In genomic region chr6:15720461-15720817, GRCm38 (mm10) we compare ENCODE assay signal across 8 mouse cellular contexts. TPM values are rescaled to one million over a fixed set of nuclear protein-coding genes. Genes with fewer than 3 reads are reported as not detected.
DNase-seq lines count a peak whose midpoint lies in the region; ATAC-seq and TF ChIP-seq lines count a peak whose summit lies in the region.

Gene Mdfic, plus strand, starts transcription at chr6:15720661.

- intact Hi-C loops in heart, postnatal 14 days (cut with DNase I), result loop anchor here (2.0 kb wide), 1 partner anchor 70 kb away; no protein-coding TSS in a partner anchor

- H3K4me3 ChIP-seq in C2C12 (ENCODE audit: insufficient read depth, poor library complexity, severe bottlenecking), result peak within 1 kb of the TSS; percentile 60
- peak within 1 kb of the TSS; percentile 66 for H3K4me3 ChIP-seq in forebrain, embryonic 12.5 days (replicated peaks)
- peak within 1 kb of the TSS; percentile 95 for H3K4me3 ChIP-seq in megakaryocyte, embryonic 14.5 days (replicated peaks)
- H3K4me3 ChIP-seq in stomach, embryonic 16.5 days (replicated peaks; ENCODE audit: low read length), result peak within 1 kb of the TSS; percentile 74

- POLR2A ChIA-PET in Patski (lab: Charles Lee), result no interaction called here

- CTCF ChIA-PET in Patski (lab: Charles Lee), result interaction anchor here (0.9 kb wide), 1 partner anchor 69 kb away, joined by 3 read pairs; no protein-coding TSS in a partner anchor

- H3K9ac ChIP-seq in forebrain, embryonic 12.5 days, result peak within 1 kb of the TSS; percentile 69
- H3K9ac ChIP-seq in stomach, embryonic 16.5 days (ENCODE audit: low read length), result peak within 1 kb of the TSS; percentile 95

- H3K36me3 ChIP-seq in C2C12 (ENCODE audit: control insufficient read depth, insufficient read depth), result no peaks in the 10 kb centered on the region
- H3K36me3 ChIP-seq in forebrain, embryonic 12.5 days (replicated peaks), result no peaks in the 10 kb centered on the region
- H3K36me3 ChIP-seq in megakaryocyte, embryonic 14.5 days (replicated peaks; ENCODE audit: low read length), result no peaks in the 10 kb centered on the region
- no peaks in the 10 kb centered on the region for H3K36me3 ChIP-seq in stomach, embryonic 16.5 days (ENCODE audit: control insufficient read depth, insufficient read depth, low read length)

- H3ac ChIP-seq in C2C12 (ENCODE audit: control insufficient read depth, insufficient read length, low read depth), result peak within 1 kb of the TSS; percentile 97

- H3K4me1 ChIP-seq in forebrain, embryonic 12.5 days, result peaks cover 2% of the 10 kb centered on the region
- peaks cover 13% of the 10 kb centered on the region for H3K4me1 ChIP-seq in megakaryocyte, embryonic 14.5 days
- peaks cover 11% of the 10 kb centered on the region for H3K4me1 ChIP-seq in stomach, embryonic 16.5 days (ENCODE audit: control insufficient read depth, insufficient read depth, low read length)

- in situ Hi-C loops in Patski (cut with MboI; ENCODE audit: low pct_unique_long_range_greater_than_20kb), result no loop called here

- under 1% methylated on average over 16 of the region's 16 CpGs for WGBS in forebrain, embryonic 12.5 days
- under 1% methylated on average over 16 of the region's 16 CpGs for WGBS in stomach, embryonic 16.5 days

- peak; percentile 33 for ATAC-seq in Patski
- ATAC-seq in forebrain, embryonic 12.5 days (ENCODE audit: low FRiP score), result peak; percentile 59
- ATAC-seq in stomach, embryonic 16.5 days (ENCODE audit: insufficient read depth, low FRiP score), result peak; percentile 64

- H3K27ac ChIP-seq in forebrain, embryonic 12.5 days, result peak within 1 kb of the TSS; percentile 14; the same call in 1 of the 2 replicates
- H3K27ac ChIP-seq in stomach, embryonic 16.5 days (ENCODE audit: low read length), result peak within 1 kb of the TSS; percentile 92

- peaks cover 46% of the 10 kb centered on the region for H3K79me2 ChIP-seq in C2C12 (ENCODE audit: control insufficient read depth, insufficient read depth)

- no peak for DNase-seq in Patski (ENCODE audit: low read depth, low spot score)
- DNase-seq in heart, postnatal 14 days, result peak; percentile 77 to 82
- peak; percentile 70 to 81 for DNase-seq in kidney, postnatal 36 days
- DNase-seq in cerebellum, adult 11 months, result no peak

- peak within 1 kb of the TSS; percentile 93 for H3K4me2 ChIP-seq in forebrain, embryonic 12.5 days
- H3K4me2 ChIP-seq in stomach, embryonic 16.5 days (ENCODE audit: low read depth, low read length), result peak within 1 kb of the TSS; percentile 74

- H3K9me3 ChIP-seq in forebrain, embryonic 12.5 days, result no peaks in the 10 kb centered on the region
- H3K9me3 ChIP-seq in megakaryocyte, embryonic 14.5 days, result no peaks in the 10 kb centered on the region
- H3K9me3 ChIP-seq in stomach, embryonic 16.5 days (replicated peaks; ENCODE audit: control insufficient read depth, low read length), result no peaks in the 10 kb centered on the region

- peaks cover 24% of the 10 kb centered on the region for H3K79me3 ChIP-seq in C2C12 (ENCODE audit: low read depth)

- no peak for TF ChIP-seq CTCF in C2C12 (IDR thresholded peaks at IDR 0.05; ENCODE audit: control insufficient read depth, insufficient read depth, insufficient read length)
- TF ChIP-seq CTCF in Patski (IDR thresholded peaks at IDR 0.05), result no peak

- H3K27me3 ChIP-seq in C2C12 (ENCODE audit: control insufficient read depth, insufficient read depth, insufficient read length), result no peaks in the 10 kb centered on the region
- no peaks in the 10 kb centered on the region for H3K27me3 ChIP-seq in Patski
- peaks cover 13% of the 10 kb centered on the region for H3K27me3 ChIP-seq in forebrain, embryonic 12.5 days
- H3K27me3 ChIP-seq in megakaryocyte, embryonic 14.5 days (replicated peaks), result peaks cover 19% of the 10 kb centered on the region
- no peaks in the 10 kb centered on the region for H3K27me3 ChIP-seq in stomach, embryonic 16.5 days (ENCODE audit: control insufficient read depth, insufficient read depth, low read length)

TF ChIP-seq in C2C12, 6 proteins besides CTCF, POLR2A, EP300 and RAD21:
- TF ChIP-seq MYOD1 (IDR thresholded peaks at IDR 0.05; ENCODE audit: control insufficient read depth, insufficient read length, low read depth) (no peak), FOSL1 (IDR thresholded peaks at IDR 0.05; ENCODE audit: insufficient read depth, low read length, poor library complexity, severe bottlenecking) (no peak), MYOG (IDR thresholded peaks at IDR 0.05; ENCODE audit: control insufficient read depth, extremely low read depth, insufficient read length) (no peak), MAX (IDR thresholded peaks at IDR 0.05) (no peak), USF1 (IDR thresholded peaks at IDR 0.05; ENCODE audit: low read depth) (no peak), CEBPB (IDR thresholded peaks at IDR 0.05; ENCODE audit: low read depth) (no peak)

RNA-seq across cellular contexts. Expression of gene Mdfic, which starts in this region (rescaled TPM):
- 17.6 TPM for polyA plus RNA-seq in C2C12 (2012; fragmentation: generic; extraction: Trizol)
- 123 TPM for polyA plus RNA-seq in Patski (2021)
- 3.6 and 5.2 TPM in 2 replicates for polyA plus RNA-seq in forebrain, embryonic 12.5 days (2016; fragmentation: Nextera tagmentation; extraction: Ambion mirVana)
- total RNA-seq in heart, postnatal 14 days (2021), result 10 to 100 TPM; 17.7 to 22.0 TPM
- polyA plus RNA-seq in megakaryocyte, embryonic 14.5 days (2012; ENCODE audit: insufficient read depth, low replicate concordance), result 0.95 TPM in 1 of 2 replicates, not detected in the other
- 5.7 and 7.0 TPM in 2 replicates for polyA plus RNA-seq in stomach, embryonic 16.5 days (2015; fragmentation: Nextera tagmentation; extraction: Ambion mirVana)

Comparison
In these comparisons a context has a peak if more than half of its experiments do, and no peak if none do; other contexts are left out.
1. DNase-seq: peak in heart, postnatal 14 days (2 of 2) and kidney, postnatal 36 days (2 of 2); none in Patski (single experiment) and cerebellum, adult 11 months (single experiment).
2. Peak in every context shown above with its lines, with median percentiles within 50 percentile points of each other: H3K4me3 ChIP-seq and ATAC-seq.